Mouse (Mus musculus) testis, adult 10 weeks (tissue): Measurements from ENCODE around the gene Tomm20. TPM values are rescaled to one million over a fixed set of nuclear protein-coding genes. Genes with fewer than 3 reads are reported as not detected.

Experiments used
- polyA plus RNA-seq: library from polyadenylated mRNA; stranded (reverse); fragments of 350-450 nt; fragmentation: Illumina TruSeq; extraction: RNeasy Lipid Tissue Mini Kit (QIAGEN cat#74804); gene quantifications from one replicate; pipeline ENCODE4 v1.2.3, GENCODE M21; 2014; ENCODE audit warnings: low read depth, low replicate concordance

Tomm20 gene
- polyA plus RNA-seq, result 31.0 TPM

GRCm38 (mm10) chr8:126945730-126946163, at the start of gene Tomm20:
TSS of gene Tomm20 (minus strand) at chr8:126945844.

GRCm38 (mm10) chr8:126970579-126971313, 25.1 kb upstream of the Tomm20 start, which contains the start of gene Rbm34:
TSS of gene Rbm34 (minus strand) at chr8:126971071.

Other genes with a start within 250 kb of the Tomm20 start
- 16.9 TPM for gene Rbm34, start 25.2 kb upstream of the Tomm20 start, polyA plus RNA-seq
- gene Pard3, start 118.0 kb upstream of the Tomm20 start, polyA plus RNA-seq, result 3.4 TPM